Mouse (Mus musculus): ENCODE data around the gene Isg20l2.

DNA sequence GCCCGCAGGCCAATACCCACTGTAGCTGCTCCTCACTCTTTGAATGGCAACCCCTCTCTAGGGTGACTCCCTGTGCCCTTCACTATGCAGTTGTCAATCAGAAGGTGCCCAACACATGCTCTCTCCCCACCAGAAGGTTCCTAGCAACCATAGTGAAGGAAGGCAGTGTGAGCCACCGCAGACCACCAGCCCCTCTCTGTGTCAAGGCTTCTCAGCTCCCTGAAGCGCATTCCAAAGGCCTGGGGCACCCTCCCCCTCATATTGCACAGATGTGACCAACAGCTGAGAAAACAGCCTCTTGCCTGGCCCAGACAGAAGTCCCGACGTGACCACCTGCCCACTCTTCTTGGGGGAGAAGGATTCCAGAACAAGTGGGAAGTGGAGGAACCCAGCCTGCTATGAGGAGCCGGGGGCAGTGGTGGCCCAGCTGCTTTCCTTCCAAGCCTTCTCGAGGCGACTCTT is 42.1 kb downstream of the Isg20l2 start:
- TF ChIP-seq POLR2A (IDR thresholded peaks at IDR 0.05; ENCODE audit: borderline replicate concordance, low read depth, low read length): no peak
- no peak for TF ChIP-seq CTCF (IDR thresholded peaks at IDR 0.05; ENCODE audit: low read depth, low read length)

Data from bone marrow macrophage, adult 2 months (primary cell).